Mouse (Mus musculus): ENCODE data around the gene Sema5a. TPM values are rescaled to one million over a fixed set of nuclear protein-coding genes. Genes with fewer than 3 reads are reported as not detected.
A peak's percentile ranks its signal among the peaks of the same experiment; 100 is the strongest.

Gene Sema5a
- polyA plus RNA-seq, 1 experiment from 2014 or later = 21.0 TPM

DNA sequence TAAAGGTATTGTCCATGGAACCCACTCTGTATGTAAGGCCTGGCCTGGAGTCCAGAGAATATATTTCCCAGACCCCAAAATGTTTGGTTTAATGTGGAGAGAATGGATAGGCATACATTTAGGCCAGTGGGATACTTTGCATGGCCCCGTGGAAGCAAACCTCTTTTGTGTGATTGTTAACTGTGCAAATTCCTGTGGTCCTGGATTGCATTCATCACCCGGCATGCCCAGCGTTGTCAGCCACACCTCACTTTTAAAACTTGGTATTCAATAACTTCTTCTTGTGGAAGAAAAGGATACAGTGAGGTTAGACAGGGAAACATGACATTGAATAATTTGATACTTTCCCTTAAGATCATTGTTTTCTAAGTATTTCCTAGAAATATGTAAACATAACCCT, 46.4 kb downstream of the Sema5a start:
- Histone ChIP-seq H3K27ac (no peak overlapping the region), H3K36me3 (ENCODE audit: insufficient read depth, low read length) (no peaks in the 10 kb centered on the region), H3K9me3 (replicated peaks; ENCODE audit: low read length) (no peaks in the 10 kb centered on the region), H3K27me3 (ENCODE audit: insufficient read depth, low read length) (no peaks in the 10 kb centered on the region), H3K4me2 (ENCODE audit: low read length) (no peak overlapping the region), H3K9ac (ENCODE audit: low read depth, low read length) (no peak overlapping the region), H3K4me3 (replicated peaks; ENCODE audit: low read depth, low read length) (no peak overlapping the region), H3K4me1 (replicated peaks; ENCODE audit: insufficient read depth, low read length) (no peaks in the 10 kb centered on the region)
- WGBS = 85% methylated on average over 3 of the region's 3 CpGs
- TF ChIP-seq CTCF (IDR thresholded peaks at IDR 0.05; ENCODE audit: low read depth) = no peak
- no peak for DNase-seq (ENCODE audit: low spot score)
- ATAC-seq (replicated peaks; ENCODE audit: low FRiP score, low read depth) = no peak

DNA sequence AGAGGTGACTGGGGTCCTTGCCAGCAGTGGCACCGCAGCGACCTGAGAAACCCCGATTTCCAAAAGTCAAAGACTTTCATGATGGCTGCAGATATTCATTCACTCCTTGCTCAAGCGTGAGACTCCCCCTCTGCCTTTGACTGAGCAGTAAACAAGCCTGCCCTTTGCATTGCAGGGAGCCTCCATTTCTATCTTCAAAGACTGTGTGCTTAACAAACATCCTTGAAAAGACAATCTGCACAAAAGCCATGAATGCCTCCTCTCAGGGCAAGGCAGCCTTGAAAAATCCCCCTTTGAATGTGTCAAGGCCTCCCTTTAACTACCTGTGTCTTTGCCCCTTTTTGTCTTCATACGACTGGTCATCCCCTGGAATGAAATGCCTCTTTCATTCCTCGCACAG, 51.9 kb downstream of the Sema5a start:
- ATAC-seq (replicated peaks; ENCODE audit: low FRiP score, low read depth) (no peak), DNase-seq (ENCODE audit: low spot score) (no peak)
- no peak overlapping the region for H3K9ac ChIP-seq (ENCODE audit: low read depth, low read length)
- no peaks in the 10 kb centered on the region for H3K36me3 ChIP-seq (ENCODE audit: insufficient read depth, low read length)
- no peak overlapping the region for H3K4me2 ChIP-seq (ENCODE audit: low read length)
- no peaks in the 10 kb centered on the region; the same call in 1 of the 2 replicates for H3K4me1 ChIP-seq (replicated peaks; ENCODE audit: insufficient read depth, low read length)
- H3K4me3 ChIP-seq (replicated peaks; ENCODE audit: low read depth, low read length) = no peak overlapping the region
- no peak overlapping the region for H3K27ac ChIP-seq
- no peak for TF ChIP-seq CTCF (IDR thresholded peaks at IDR 0.05; ENCODE audit: low read depth)
- 82% methylated on average over 6 of the region's 6 CpGs for WGBS
- no peaks in the 10 kb centered on the region for H3K27me3 ChIP-seq (ENCODE audit: insufficient read depth, low read length)
- no peaks in the 10 kb centered on the region for H3K9me3 ChIP-seq (replicated peaks; ENCODE audit: low read length)

DNA sequence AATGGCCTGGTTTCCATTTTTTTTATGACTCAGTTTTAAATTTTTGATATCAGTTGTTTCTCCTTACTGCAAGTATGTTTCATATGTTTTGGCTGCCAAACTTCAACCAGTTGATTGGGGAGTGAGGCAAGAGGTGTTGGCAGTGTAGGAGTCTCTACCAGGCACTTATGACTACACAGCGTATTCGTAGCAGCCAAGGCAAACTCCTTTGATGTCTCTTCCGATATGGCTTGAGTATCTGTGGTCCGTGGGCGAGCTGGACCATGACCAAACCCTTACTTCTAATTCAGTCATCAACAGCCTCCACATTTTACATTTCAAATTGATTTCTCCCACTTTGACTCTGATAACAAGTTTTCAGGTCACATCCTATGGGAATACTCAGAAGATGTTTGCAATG, 52.7 kb downstream of the Sema5a start:
- no peak overlapping the region for H3K4me3 ChIP-seq (replicated peaks; ENCODE audit: low read depth, low read length)
- no peaks in the 10 kb centered on the region for H3K9me3 ChIP-seq (replicated peaks; ENCODE audit: low read length)
- no peak for DNase-seq (ENCODE audit: low spot score)
- H3K36me3 ChIP-seq (ENCODE audit: insufficient read depth, low read length) = no peaks in the 10 kb centered on the region
- no peak overlapping the region for H3K4me2 ChIP-seq (ENCODE audit: low read length)
- no peak for ATAC-seq (replicated peaks; ENCODE audit: low FRiP score, low read depth)
- no peak for TF ChIP-seq CTCF (IDR thresholded peaks at IDR 0.05; ENCODE audit: low read depth)
- H3K27ac ChIP-seq = no peak overlapping the region
- WGBS = 77% methylated on average over 5 of the region's 5 CpGs
- H3K9ac ChIP-seq (ENCODE audit: low read depth, low read length) = no peak overlapping the region
- H3K4me1 ChIP-seq (replicated peaks; ENCODE audit: insufficient read depth, low read length) = no peaks in the 10 kb centered on the region; the same call in 1 of the 2 replicates
- H3K27me3 ChIP-seq (ENCODE audit: insufficient read depth, low read length) = no peaks in the 10 kb centered on the region

DNA sequence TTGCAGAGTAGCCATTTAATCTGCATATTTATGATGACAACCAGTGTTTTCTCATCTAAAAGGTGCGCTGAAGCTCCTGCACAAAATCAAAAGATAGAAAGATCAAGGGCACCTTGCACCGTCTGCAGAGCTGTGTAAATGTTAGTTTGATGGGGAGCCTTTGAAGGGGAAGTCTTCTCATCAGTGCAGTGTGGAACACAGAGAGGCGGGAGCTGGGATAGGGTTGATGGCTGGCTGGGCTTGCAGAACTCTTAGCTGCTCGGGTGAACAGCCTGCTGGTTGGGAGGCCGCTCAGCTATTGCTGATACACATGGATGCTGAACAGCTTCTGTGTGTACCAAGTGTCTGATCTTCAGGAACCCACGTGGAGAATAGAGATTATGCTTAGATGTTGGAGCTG, 53.9 kb downstream of the Sema5a start:
- ATAC-seq (replicated peaks; ENCODE audit: low FRiP score, low read depth) (no peak), DNase-seq (ENCODE audit: low spot score) (no peak)
- Histone ChIP-seq H3K27me3 (ENCODE audit: insufficient read depth, low read length) (no peaks in the 10 kb centered on the region), H3K4me3 (replicated peaks; ENCODE audit: low read depth, low read length) (no peak overlapping the region), H3K4me1 (replicated peaks; ENCODE audit: insufficient read depth, low read length) (no peaks in the 10 kb centered on the region; the same call in 1 of the 2 replicates), H3K36me3 (ENCODE audit: insufficient read depth, low read length) (no peaks in the 10 kb centered on the region), H3K9me3 (replicated peaks; ENCODE audit: low read length) (no peaks in the 10 kb centered on the region), H3K9ac (ENCODE audit: low read depth, low read length) (no peak overlapping the region), H3K4me2 (ENCODE audit: low read length) (no peak overlapping the region), H3K27ac (no peak overlapping the region)
- TF ChIP-seq CTCF (IDR thresholded peaks at IDR 0.05; ENCODE audit: low read depth) = no peak
- WGBS = 53% methylated on average over 6 of the region's 6 CpGs

DNA sequence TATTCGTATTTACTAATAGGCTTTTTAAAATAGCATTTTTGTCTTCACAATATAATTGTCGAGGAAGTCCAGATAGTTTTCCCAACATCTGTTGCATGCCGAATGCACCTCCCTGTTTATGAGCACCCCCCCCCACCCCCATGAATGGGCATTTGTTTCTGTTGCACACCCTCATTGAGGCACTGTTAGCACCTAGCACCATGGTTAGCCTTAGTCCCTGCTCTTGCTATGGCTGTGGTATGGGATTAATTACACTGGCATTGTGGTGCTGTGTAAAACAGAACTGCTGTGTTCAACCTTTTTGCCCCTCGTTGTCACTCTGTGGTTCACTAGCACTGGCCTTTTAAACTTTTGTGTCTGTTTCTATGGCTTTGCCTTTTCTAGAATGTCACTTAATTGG, 56.4 kb downstream of the Sema5a start:
- Histone ChIP-seq H3K27me3 (ENCODE audit: insufficient read depth, low read length) (no peaks in the 10 kb centered on the region), H3K4me3 (replicated peaks; ENCODE audit: low read depth, low read length) (no peak overlapping the region), H3K27ac (no peak overlapping the region), H3K4me1 (replicated peaks; ENCODE audit: insufficient read depth, low read length) (peaks cover 3% of the 10 kb centered on the region), H3K9me3 (replicated peaks; ENCODE audit: low read length) (no peaks in the 10 kb centered on the region), H3K4me2 (ENCODE audit: low read length) (no peak overlapping the region), H3K36me3 (ENCODE audit: insufficient read depth, low read length) (no peaks in the 10 kb centered on the region), H3K9ac (ENCODE audit: low read depth, low read length) (no peak overlapping the region)
- no peak for TF ChIP-seq CTCF (IDR thresholded peaks at IDR 0.05; ENCODE audit: low read depth)
- 80% methylated on average over 4 of the region's 4 CpGs for WGBS
- DNase-seq (ENCODE audit: low spot score) = no peak
- ATAC-seq (replicated peaks; ENCODE audit: low FRiP score, low read depth) = no peak

DNA sequence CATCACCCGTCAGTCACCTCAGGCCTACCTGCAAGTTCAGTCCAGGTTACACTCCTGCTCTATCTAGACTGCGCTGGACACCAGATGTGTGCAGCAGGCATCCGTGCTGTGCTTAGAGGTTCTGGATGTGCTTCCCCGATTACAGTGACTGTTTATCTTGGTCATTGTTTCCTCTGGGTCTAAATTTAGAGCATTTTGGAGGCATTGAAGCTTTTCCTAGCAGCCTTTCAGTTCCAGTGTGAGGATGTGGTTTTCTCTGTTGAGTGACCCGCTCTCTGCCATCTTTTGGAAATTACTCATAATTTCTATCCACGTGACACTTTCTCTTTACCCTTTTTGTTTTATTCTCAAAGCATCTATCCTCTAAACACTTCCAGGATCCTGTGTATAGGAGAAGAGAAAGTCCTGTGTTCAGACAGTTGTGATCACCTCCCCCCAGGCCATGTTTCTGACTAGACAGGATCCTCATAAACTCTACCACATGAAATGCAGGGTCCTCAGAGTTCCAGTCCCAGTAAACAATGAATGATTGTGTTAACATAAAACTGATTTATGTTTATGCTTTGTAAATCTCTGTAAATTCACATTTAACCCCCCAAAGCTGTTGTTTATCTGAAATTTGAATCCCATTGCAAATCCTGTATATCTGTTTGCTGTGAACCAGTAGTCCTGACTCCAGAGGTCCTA, 62.1 kb downstream of the Sema5a start:
- DNase-seq (ENCODE audit: low spot score) (peak; percentile 89), ATAC-seq (replicated peaks; ENCODE audit: low FRiP score, low read depth) (peak; percentile 69; the same call in 1 of the 2 replicates)
- WGBS = 54% methylated on average over 6 of the region's 6 CpGs
- Histone ChIP-seq H3K36me3 (ENCODE audit: insufficient read depth, low read length) (no peaks in the 10 kb centered on the region), H3K27me3 (ENCODE audit: insufficient read depth, low read length) (no peaks in the 10 kb centered on the region), H3K27ac (no peak overlapping the region), H3K4me3 (replicated peaks; ENCODE audit: low read depth, low read length) (no peak overlapping the region), H3K9me3 (replicated peaks; ENCODE audit: low read length) (no peaks in the 10 kb centered on the region), H3K9ac (ENCODE audit: low read depth, low read length) (no peak overlapping the region), H3K4me1 (replicated peaks; ENCODE audit: insufficient read depth, low read length) (peaks cover 12% of the 10 kb centered on the region; the same call in 1 of the 2 replicates), H3K4me2 (ENCODE audit: low read length) (no peak overlapping the region)
- no peak for TF ChIP-seq CTCF (IDR thresholded peaks at IDR 0.05; ENCODE audit: low read depth)

DNA sequence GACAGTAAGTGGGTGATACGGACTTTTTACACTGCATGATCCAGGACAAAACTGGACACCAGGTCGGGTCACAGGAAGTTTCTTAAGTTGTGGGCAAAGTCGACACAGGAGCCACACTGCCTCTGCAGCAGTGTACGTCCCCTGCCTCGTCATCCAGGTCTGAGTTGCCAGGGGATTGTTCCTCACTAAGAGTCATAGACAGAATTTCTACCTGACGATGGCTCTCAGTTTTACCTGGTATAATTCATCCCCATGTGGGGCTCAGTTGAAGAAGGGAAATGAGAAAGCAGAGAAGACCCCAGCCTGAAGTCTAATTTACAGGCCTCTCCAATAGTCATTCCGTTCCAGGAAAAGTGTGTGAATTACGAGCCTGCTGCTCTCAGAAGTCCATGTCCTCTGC, 66.2 kb downstream of the Sema5a start:
- H3K4me3 ChIP-seq (replicated peaks; ENCODE audit: low read depth, low read length) = no peak overlapping the region
- H3K9me3 ChIP-seq (replicated peaks; ENCODE audit: low read length) = no peaks in the 10 kb centered on the region
- no peaks in the 10 kb centered on the region for H3K36me3 ChIP-seq (ENCODE audit: insufficient read depth, low read length)
- ATAC-seq (replicated peaks; ENCODE audit: low FRiP score, low read depth) = no peak
- H3K4me1 ChIP-seq (replicated peaks; ENCODE audit: insufficient read depth, low read length) = peaks cover 9% of the 10 kb centered on the region; the same call in 1 of the 2 replicates
- H3K9ac ChIP-seq (ENCODE audit: low read depth, low read length) = no peak overlapping the region
- no peaks in the 10 kb centered on the region for H3K27me3 ChIP-seq (ENCODE audit: insufficient read depth, low read length)
- H3K4me2 ChIP-seq (ENCODE audit: low read length) = no peak overlapping the region
- 53% methylated on average over 8 of the region's 8 CpGs for WGBS
- TF ChIP-seq CTCF (IDR thresholded peaks at IDR 0.05; ENCODE audit: low read depth) = no peak
- no peak overlapping the region for H3K27ac ChIP-seq
- no peak for DNase-seq (ENCODE audit: low spot score)
